Mouse (Mus musculus): Measurements from ENCODE around the gene Gpr25. TPM values are rescaled to one million over a fixed set of nuclear protein-coding genes. Genes with fewer than 3 reads are reported as not detected.

Gpr25 gene
- not detected for polyA plus RNA-seq (2014; fragmentation: Illumina TruSeq; extraction: RNeasy Lipid Tissue Mini Kit (QIAGEN cat#74804); ENCODE audit: insufficient read depth, low read depth, low replicate concordance)

GRCm38 (mm10) chr1:136260635-136261238 lies at the start of gene Gpr25:
Gene Gpr25, minus strand, starts transcription at chr1:136260873.

GRCm38 (mm10) chr1:136233892-136234594 lies 26.6 kb downstream of the Gpr25 start, which contains the start of gene Inava:
Gene Inava, minus strand, starts transcription at chr1:136234264.

GRCm38 (mm10) chr1:136212803-136213202 lies 47.9 kb downstream of the Gpr25 start, which contains the start of gene Mroh3:
Gene Mroh3, minus strand, starts transcription at chr1:136212828.

Other genes starting within 250 kb of the Gpr25 start
- not detected for gene Ascl5, start 210.1 kb downstream of the Gpr25 start, polyA plus RNA-seq (2014; fragmentation: Illumina TruSeq; extraction: RNeasy Lipid Tissue Mini Kit (QIAGEN cat#74804); ENCODE audit: insufficient read depth, low read depth, low replicate concordance)
- gene Cacna1s, start 208.1 kb downstream of the Gpr25 start, polyA plus RNA-seq (2014; fragmentation: Illumina TruSeq; extraction: RNeasy Lipid Tissue Mini Kit (QIAGEN cat#74804); ENCODE audit: insufficient read depth, low read depth, low replicate concordance): 4.9 TPM
- 3.2 TPM for gene Kif21b, start 129.5 kb downstream of the Gpr25 start, polyA plus RNA-seq (2014; fragmentation: Illumina TruSeq; extraction: RNeasy Lipid Tissue Mini Kit (QIAGEN cat#74804); ENCODE audit: insufficient read depth, low read depth, low replicate concordance)
- gene Mroh3, start 48.0 kb downstream of the Gpr25 start, polyA plus RNA-seq (2014; fragmentation: Illumina TruSeq; extraction: RNeasy Lipid Tissue Mini Kit (QIAGEN cat#74804); ENCODE audit: insufficient read depth, low read depth, low replicate concordance): not detected
- gene Inava, start 26.6 kb downstream of the Gpr25 start, polyA plus RNA-seq (2014; fragmentation: Illumina TruSeq; extraction: RNeasy Lipid Tissue Mini Kit (QIAGEN cat#74804); ENCODE audit: insufficient read depth, low read depth, low replicate concordance): 0.94 TPM
- 12.1 TPM for gene Camsap2, start 85.2 kb upstream of the Gpr25 start, polyA plus RNA-seq (2014; fragmentation: Illumina TruSeq; extraction: RNeasy Lipid Tissue Mini Kit (QIAGEN cat#74804); ENCODE audit: insufficient read depth, low read depth, low replicate concordance)
- 4.2 TPM for gene Ddx59, start 154.4 kb upstream of the Gpr25 start, polyA plus RNA-seq (2014; fragmentation: Illumina TruSeq; extraction: RNeasy Lipid Tissue Mini Kit (QIAGEN cat#74804); ENCODE audit: insufficient read depth, low read depth, low replicate concordance)
- 0.12 TPM for gene Kif14, start 205.5 kb upstream of the Gpr25 start, polyA plus RNA-seq (2014; fragmentation: Illumina TruSeq; extraction: RNeasy Lipid Tissue Mini Kit (QIAGEN cat#74804); ENCODE audit: insufficient read depth, low read depth, low replicate concordance)

All from lung, adult 10 weeks (tissue).